Mouse (Mus musculus) stomach, postnatal 0 days (tissue): ENCODE measurements around the gene Fhit. TPM values are rescaled to one million over a fixed set of nuclear protein-coding genes. Genes with fewer than 3 reads are reported as not detected.

ENCODE experiments used
- ATAC-seq: fragments of 200-750 bp; cut with Nextera tagmentation; 2 replicates; pipeline ENCODE4 v1.8.0; 2017; ENCODE audit not compliant: low FRiP score, low TSS enrichment
- DNase-seq: peaks from one replicate; pipeline ENCODE4 v3.0.0-alpha.2; 2016; ENCODE audit warnings: low spot score
- H3K27ac ChIP-seq: fragments of 300-500 bp; sonication (generic); replicated peaks from 2 replicates; pipeline ENCODE4 v1.5.1; 2014; ENCODE audit warnings: mild to moderate bottlenecking, control low read depth
- H3K27me3 ChIP-seq: fragments of 300-500 bp; sonication (generic); 2 replicates; pipeline ENCODE4 v1.6.1; 2014; ENCODE audit warnings: low read length; ENCODE audit not compliant: control insufficient read depth, insufficient read depth
- H3K36me3 ChIP-seq: fragments of 300-500 bp; sonication (generic); 2 replicates; pipeline ENCODE4 v1.6.1; 2014; ENCODE audit warnings: low read length, mixed read lengths; ENCODE audit not compliant: control insufficient read depth, insufficient read depth
- H3K4me1 ChIP-seq: fragments of 300-500 bp; sonication (generic); replicated peaks from 2 replicates; pipeline ENCODE4 v1.6.1; 2014; ENCODE audit warnings: antibody characterized with exemption; ENCODE audit not compliant: control insufficient read depth, insufficient read depth
- H3K4me2 ChIP-seq: fragments of 300-500 bp; sonication (generic); replicated peaks from 2 replicates; pipeline ENCODE4 v1.6.1; 2014; ENCODE audit warnings: low read depth, mild to moderate bottlenecking, control low read depth, moderate library complexity
- H3K4me3 ChIP-seq: fragments of 300-500 bp; sonication (generic); 2 replicates; pipeline ENCODE4 v1.5.1; 2014; ENCODE audit warnings: low read depth, low read length, control low read depth
- H3K9ac ChIP-seq: fragments of 300-500 bp; sonication (generic); 2 replicates; pipeline ENCODE4 v1.6.1; 2014; ENCODE audit warnings: mild to moderate bottlenecking, low read length, control low read depth, mixed read lengths
- H3K9me3 ChIP-seq: fragments of 300-500 bp; sonication (generic); 2 replicates; pipeline ENCODE4 v1.6.1; 2016; ENCODE audit warnings: low read length; ENCODE audit not compliant: control insufficient read depth
- CTCF ChIP-seq: IDR thresholded peaks from 2 replicates; pipeline ENCODE4 v1.5.1; 2016; ENCODE audit warnings: antibody characterized with exemption, low read depth, mild to moderate bottlenecking, moderate library complexity
- EP300 ChIP-seq: optimal IDR thresholded peaks from 2 replicates; pipeline ENCODE3; 2016; ENCODE audit warnings: antibody characterized with exemption
- WGBS: fragments of 180-500 bp; shearing (Covaris S2); extraction: QIAGEN DNeasy Blood & Tissue Kit; methylation state at CpG from one replicate; pipeline ENCODE4 v1.1.7; 2014; 5-methylcytosine and 5-hydroxymethylcytosine counted together
- polyA plus RNA-seq: library from polyadenylated mRNA; unstranded; fragments of >200 nt; fragmentation: Nextera tagmentation; extraction: Ambion mirVana; gene quantifications from 2 replicates; pipeline ENCODE4 v1.2.1, GENCODE M21; 2015

Fhit gene
- polyA plus RNA-seq, 1 experiment from 2014 or later: 12.2 TPM

- ATAC-seq (no peak), DNase-seq (peak; percentile 14)
- Histone ChIP-seq H3K36me3 (no peaks in the 10 kb centered on the region), H3K27me3 (no peaks in the 10 kb centered on the region), H3K4me2 (no peak overlapping the region), H3K4me1 (no peaks in the 10 kb centered on the region), H3K9me3 (no peaks in the 10 kb centered on the region), H3K27ac (no peak overlapping the region), H3K9ac (no peak overlapping the region), H3K4me3 (no peak overlapping the region)
- WGBS: 57% methylated on average over 9 of the region's 9 CpGs
- TF ChIP-seq CTCF (no peak), EP300 (no peak)
These were observed 10.1 kb downstream of the Fhit start for GRCm38 (mm10) chr14:11151634-11152321.

- Histone ChIP-seq H3K4me2 (no peak overlapping the region), H3K9me3 (no peaks in the 10 kb centered on the region), H3K27me3 (no peaks in the 10 kb centered on the region), H3K4me1 (no peaks in the 10 kb centered on the region), H3K27ac (no peak overlapping the region), H3K36me3 (no peaks in the 10 kb centered on the region), H3K9ac (no peak overlapping the region), H3K4me3 (no peak overlapping the region)
- TF ChIP-seq CTCF (no peak), EP300 (no peak)
- DNase-seq (no peak), ATAC-seq (no peak)
- 75% methylated on average over 12 of the region's 12 CpGs for WGBS
These were observed 27.8 kb downstream of the Fhit start for GRCm38 (mm10) chr14:11133787-11134735.

GRCm38 (mm10) chr14:11132637-11133474 is 29.0 kb downstream of the Fhit start:
- Histone ChIP-seq H3K4me3 (no peak overlapping the region), H3K9ac (no peak overlapping the region), H3K27me3 (no peaks in the 10 kb centered on the region), H3K36me3 (no peaks in the 10 kb centered on the region), H3K4me2 (no peak overlapping the region), H3K9me3 (no peaks in the 10 kb centered on the region), H3K27ac (no peak overlapping the region), H3K4me1 (no peaks in the 10 kb centered on the region)
- ATAC-seq: no peak
- no peak for DNase-seq
- WGBS: 86% methylated on average over 6 of the region's 6 CpGs
- TF ChIP-seq CTCF: no peak
- no peak for TF ChIP-seq EP300

- WGBS: 43% methylated on average over 11 of the region's 11 CpGs
- no peaks in the 10 kb centered on the region for H3K27me3 ChIP-seq
- ATAC-seq: no peak
- H3K4me1 ChIP-seq: no peaks in the 10 kb centered on the region
- no peak for TF ChIP-seq EP300
- no peak for TF ChIP-seq CTCF
- H3K27ac ChIP-seq: no peak overlapping the region
- H3K9me3 ChIP-seq: no peaks in the 10 kb centered on the region
- H3K4me2 ChIP-seq: peak overlapping the region; percentile 30; the same call in 1 of the 2 replicates
- DNase-seq: no peak
- H3K4me3 ChIP-seq: no peak overlapping the region
- H3K9ac ChIP-seq: no peak overlapping the region
- H3K36me3 ChIP-seq: no peaks in the 10 kb centered on the region
These were observed 36.7 kb downstream of the Fhit start for GRCm38 (mm10) chr14:11125096-11125495.

GRCm38 (mm10) chr14:11119076-11119475 is 42.8 kb downstream of the Fhit start:
- Histone ChIP-seq H3K4me2 (no peak overlapping the region), H3K4me1 (no peaks in the 10 kb centered on the region), H3K27me3 (no peaks in the 10 kb centered on the region), H3K9me3 (no peaks in the 10 kb centered on the region), H3K27ac (no peak overlapping the region), H3K4me3 (no peak overlapping the region), H3K36me3 (no peaks in the 10 kb centered on the region), H3K9ac (no peak overlapping the region)
- TF ChIP-seq EP300 (no peak), CTCF (no peak)
- DNase-seq: no peak
- no peak for ATAC-seq
- WGBS: 84% methylated on average over 6 of the region's 6 CpGs
